Mouse (Mus musculus): ENCODE data around the gene Dip2b.

DNA sequence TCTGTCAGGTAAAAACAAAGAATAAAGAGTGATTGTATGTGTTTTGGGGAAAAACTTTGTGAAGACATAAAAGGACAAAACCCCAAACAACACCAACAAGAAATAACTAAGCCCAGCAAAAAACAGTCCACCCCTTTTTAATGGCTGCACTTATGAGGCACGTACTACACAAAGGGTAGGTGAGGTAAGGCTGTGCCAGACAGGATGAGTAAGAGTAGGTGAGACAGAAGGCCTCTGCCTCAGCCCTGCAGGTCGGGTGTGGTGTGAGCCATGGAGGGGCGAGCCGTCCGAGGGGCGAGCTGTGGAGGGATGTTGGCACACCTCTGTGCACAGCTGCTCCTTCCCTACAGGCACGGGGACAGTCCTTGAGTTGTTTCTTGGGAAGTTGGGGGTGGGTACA is 12.5 kb downstream of the Dip2b start:
- TF ChIP-seq CTCF (conservative IDR thresholded peaks at IDR 0.05; ENCODE audit: insufficient read depth, insufficient read length, low read depth, low read length): no peak
- TF ChIP-seq POLR2A (IDR thresholded peaks at IDR 0.05; ENCODE audit: low read depth, low read length): no peak
